Mouse (Mus musculus) neutrophil, adult 65 days (primary cell): ENCODE measurements around the gene Oas1e. TPM values are rescaled to one million over a fixed set of nuclear protein-coding genes. Genes with fewer than 3 reads are reported as not detected.

Experiments
- total RNA-seq: library from RNA; stranded (reverse); gene quantifications from 2 replicates; pipeline ENCODE4 v1.2.4, GENCODE M21; 2023

The Oas1e gene
- total RNA-seq, result not detected in 2 replicates

DNA sequence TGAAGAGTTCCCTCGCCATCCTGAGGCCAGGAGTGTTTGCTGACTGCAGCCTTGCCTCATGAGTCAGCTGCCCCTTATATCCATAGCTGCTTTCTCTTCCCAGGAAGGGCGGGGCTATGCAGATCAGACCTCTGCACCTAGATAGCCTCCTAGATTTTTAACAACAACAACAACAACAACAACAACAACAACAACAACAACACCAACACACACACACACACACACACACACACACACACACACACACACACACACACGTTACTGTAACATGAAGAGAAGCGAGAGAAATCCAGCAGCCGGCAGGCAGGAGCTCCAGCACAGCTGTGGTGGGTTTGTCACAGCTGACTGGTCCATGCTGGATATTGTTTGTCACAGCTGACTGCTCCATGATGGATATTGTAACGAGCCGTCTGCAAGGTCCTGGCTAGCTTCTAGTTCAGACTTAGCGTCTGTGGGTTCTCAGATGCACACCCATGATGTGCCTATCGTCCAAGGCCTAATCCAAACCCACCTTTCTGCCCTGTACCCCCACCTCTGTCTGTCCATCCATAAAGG is at the start of gene Oas1e:
Oas1e (minus strand) TSS at position 51 of the 555 bp plus-strand sequence.

DNA sequence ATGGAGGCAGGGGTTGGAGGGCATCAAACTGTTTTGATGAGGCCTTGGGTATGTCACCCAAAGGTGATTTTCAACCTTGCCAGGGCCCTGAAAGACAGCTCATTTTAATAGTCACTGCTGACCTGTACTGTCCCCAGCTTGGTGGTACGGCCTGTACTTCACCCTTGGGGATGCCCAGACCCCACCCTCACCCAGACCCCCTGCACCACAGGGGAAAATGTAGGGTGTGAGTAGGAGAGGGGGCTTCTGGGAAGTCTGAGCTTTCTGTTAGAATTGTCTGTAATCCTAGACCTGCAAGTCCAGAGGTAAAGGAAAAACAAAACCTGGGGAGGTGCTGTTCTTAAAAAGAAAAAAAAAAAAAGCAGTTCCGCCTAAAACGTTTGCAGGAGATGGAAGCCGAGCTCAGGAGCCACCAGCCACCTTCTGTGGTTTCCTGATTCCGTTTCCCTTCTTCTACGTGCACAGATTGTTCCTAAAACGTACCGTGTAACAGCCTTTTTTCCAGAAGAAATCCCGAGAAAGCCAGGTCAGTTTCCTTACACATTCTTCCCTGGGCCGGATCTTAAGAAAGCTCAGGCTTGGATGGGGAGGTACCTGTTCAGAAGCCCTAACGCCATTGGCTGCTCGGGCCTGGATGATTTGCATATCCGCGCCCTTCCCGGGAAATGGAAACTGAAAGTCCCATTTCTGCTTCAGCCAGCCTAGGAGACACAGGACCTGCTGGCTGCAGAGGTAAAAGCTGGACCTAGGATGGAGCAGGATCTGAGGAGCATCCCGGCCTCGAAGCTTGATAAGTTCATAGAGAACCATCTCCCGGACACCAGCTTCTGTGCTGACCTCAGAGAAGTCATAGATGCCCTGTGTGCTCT is 16.9 kb upstream of the Oas1e start, which contains the start of gene Oas1c:
Oas1c (minus strand) TSS at position 564 of the 869 bp plus-strand sequence.

DNA sequence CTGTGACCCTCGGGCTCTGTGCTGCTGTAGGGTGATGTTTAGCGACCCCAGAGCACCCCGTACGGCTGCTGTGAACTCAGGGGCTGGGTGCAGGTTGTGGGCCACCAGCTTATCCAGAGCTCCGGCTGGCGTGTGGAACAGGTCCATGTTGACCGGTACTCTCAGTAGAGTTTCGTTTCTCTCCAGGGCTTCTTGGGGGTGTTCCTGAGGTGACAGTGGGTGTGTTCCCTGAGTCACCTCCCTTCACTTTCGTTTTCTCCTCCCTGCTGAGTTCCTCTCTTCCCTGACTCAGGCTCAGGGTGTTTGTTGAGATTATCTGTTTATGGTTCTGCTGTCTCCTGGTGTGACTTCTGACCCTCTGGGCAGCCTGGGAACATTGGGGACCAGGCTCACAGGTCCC is 17.9 kb downstream of the Oas1e start, which contains the start of gene Oas3:
Oas3 (minus strand) TSS at position 184 of the 400 bp plus-strand sequence.

DNA sequence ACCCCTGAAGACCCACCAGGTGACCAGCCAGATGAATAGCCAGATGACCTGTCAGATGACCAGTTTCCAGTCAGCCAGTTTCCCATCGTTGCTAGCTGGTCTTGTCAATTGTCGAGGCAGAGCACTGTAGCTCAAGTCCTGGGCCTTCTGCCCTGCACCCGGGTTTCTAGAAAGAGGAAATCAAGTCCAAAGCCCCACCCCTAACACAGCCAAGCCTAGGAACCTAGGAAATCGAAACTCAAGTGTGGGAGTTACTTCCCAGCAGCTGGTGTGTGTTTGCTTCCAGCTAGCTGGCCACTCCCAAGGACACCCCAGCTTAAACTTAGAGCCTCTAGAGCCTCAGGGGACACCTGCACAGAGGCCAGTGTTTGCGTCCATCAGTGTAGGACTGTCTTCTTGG is 45.6 kb downstream of the Oas1e start, which contains the start of gene Oas2:
Oas2 (minus strand) TSS at position 166 of the 400 bp plus-strand sequence.

Other genes starting within 250 kb of the Oas1e start
- 36.3 and 43.6 TPM in 2 replicates for gene Tpcn1, start 206.9 kb downstream of the Oas1e start, total RNA-seq
- not detected in 2 replicates for gene Iqcd, start 206.5 kb downstream of the Oas1e start, total RNA-seq
- gene Rita1, start 182.9 kb downstream of the Oas1e start, total RNA-seq, result 1.0 and 1.7 TPM in 2 replicates
- gene Ddx54, start 182.8 kb downstream of the Oas1e start, total RNA-seq, result 50.8 and 56.9 TPM in 2 replicates
- not detected in 2 replicates for gene Cfap73, start 161.3 kb downstream of the Oas1e start, total RNA-seq
- gene Rasal1, start 146.7 kb downstream of the Oas1e start, total RNA-seq, result 0.66 and 1.3 TPM in 2 replicates
- 0.43 and 0.76 TPM in 2 replicates for gene Dtx1, start 83.6 kb downstream of the Oas1e start, total RNA-seq
- 4.9 and 8.2 TPM in 2 replicates for gene Oas2, start 45.7 kb downstream of the Oas1e start, total RNA-seq
- 9.8 and 22.2 TPM in 2 replicates for gene Oas3, start 17.9 kb downstream of the Oas1e start, total RNA-seq
- 1.9 and 3.5 TPM in 2 replicates for gene Oas1c, start 17.0 kb upstream of the Oas1e start, total RNA-seq
- not detected in 2 replicates for gene Oas1f, start 51.8 kb upstream of the Oas1e start, total RNA-seq
- gene Oas1h, start 65.9 kb upstream of the Oas1e start, total RNA-seq, result not detected in 2 replicates
- gene Oas1g, start 92.1 kb upstream of the Oas1e start, total RNA-seq, result 0.54 and 1.6 TPM in 2 replicates
- 2.8 and 10.6 TPM in 2 replicates for gene Oas1a, start 112.0 kb upstream of the Oas1e start, total RNA-seq
- gene Oas1d, start 119.0 kb upstream of the Oas1e start, total RNA-seq, result not detected in 2 replicates
- gene Rph3a, start 214.6 kb upstream of the Oas1e start, total RNA-seq, result 0.35 and 0.41 TPM in 2 replicates